Mouse (Mus musculus): Measurements from ENCODE around the gene Enah. TPM values are rescaled to one million over a fixed set of nuclear protein-coding genes. Genes with fewer than 3 reads are reported as not detected.
A peak's percentile ranks its signal among the peaks of the same experiment; 100 is the strongest.

Gene Enah
- polyA plus RNA-seq, 1 experiment from 2014 or later, result 13.2 TPM

DNA sequence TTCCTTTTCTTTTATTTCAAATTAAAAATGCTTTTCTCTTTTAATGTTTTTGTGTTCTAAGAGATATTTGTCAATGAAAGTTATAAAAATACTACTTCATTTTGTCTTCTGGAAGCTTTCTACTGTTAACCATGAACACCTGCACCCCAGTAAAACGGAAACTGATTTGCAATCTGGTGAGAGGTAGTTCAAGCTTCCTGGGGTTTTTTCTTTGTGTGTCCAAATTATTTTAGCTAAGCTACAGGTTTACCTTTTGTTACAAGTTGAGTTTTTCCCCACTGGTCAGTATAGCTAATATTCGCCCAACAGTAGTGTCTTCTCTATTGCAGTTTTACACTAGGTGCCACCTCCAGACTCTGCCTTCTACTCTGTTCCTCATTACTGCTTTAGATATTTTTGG, 62.1 kb downstream of the Enah start:
- Histone ChIP-seq H3K27ac (ENCODE audit: low read length) (no peak overlapping the region), H3K9ac (ENCODE audit: low read length) (no peak overlapping the region), H3K4me3 (ENCODE audit: low read length) (no peak overlapping the region), H3K4me1 (ENCODE audit: control insufficient read depth, insufficient read depth, low read length) (no peaks in the 10 kb centered on the region), H3K4me2 (ENCODE audit: low read depth, low read length) (no peak overlapping the region), H3K9me3 (replicated peaks; ENCODE audit: control insufficient read depth, low read length) (no peaks in the 10 kb centered on the region), H3K36me3 (ENCODE audit: control insufficient read depth, insufficient read depth) (peaks cover 2% of the 10 kb centered on the region; the same call in 1 of the 2 replicates), H3K27me3 (ENCODE audit: control insufficient read depth, insufficient read depth, low read length) (no peaks in the 10 kb centered on the region)
- 91% methylated on average over 2 of the region's 2 CpGs for WGBS
- ATAC-seq (replicated peaks; ENCODE audit: extremely low read depth, insufficient read depth, low FRiP score), result no peak

DNA sequence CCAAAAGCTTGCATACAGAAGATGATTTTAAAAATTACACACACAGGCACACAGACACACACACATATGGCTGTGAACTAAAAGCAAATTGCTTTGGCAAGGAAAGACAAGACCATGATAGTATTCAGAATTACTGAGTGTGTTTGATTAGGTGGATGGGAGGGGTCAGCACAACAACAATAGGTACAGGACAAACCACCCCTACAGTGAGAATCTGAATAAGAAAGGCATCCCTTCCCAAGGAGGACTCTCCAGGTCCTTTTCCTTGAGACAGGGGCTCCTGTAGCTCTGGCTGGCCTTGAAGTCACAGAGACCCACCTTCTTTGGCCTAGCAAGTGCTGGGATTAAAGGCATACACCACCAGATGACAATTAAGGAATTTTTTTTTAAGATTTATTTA, 66.2 kb downstream of the Enah start:
- no peaks in the 10 kb centered on the region for H3K9me3 ChIP-seq (replicated peaks; ENCODE audit: control insufficient read depth, low read length)
- no peaks in the 10 kb centered on the region for H3K27me3 ChIP-seq (ENCODE audit: control insufficient read depth, insufficient read depth, low read length)
- H3K4me1 ChIP-seq (ENCODE audit: control insufficient read depth, insufficient read depth, low read length), result 0 out of 2 replicates have a peak, but pooled peaks cover 2% of the 10 kb centered on the region
- 0 out of 2 replicates have a peak, but pooled peaks cover 2% of the 10 kb centered on the region for H3K36me3 ChIP-seq (ENCODE audit: control insufficient read depth, insufficient read depth)
- H3K4me2 ChIP-seq (ENCODE audit: low read depth, low read length), result no peak overlapping the region
- H3K4me3 ChIP-seq (ENCODE audit: low read length), result no peak overlapping the region
- H3K27ac ChIP-seq (ENCODE audit: low read length), result no peak overlapping the region
- ATAC-seq (replicated peaks; ENCODE audit: extremely low read depth, insufficient read depth, low FRiP score), result no peak
- H3K9ac ChIP-seq (ENCODE audit: low read length), result no peak overlapping the region

DNA sequence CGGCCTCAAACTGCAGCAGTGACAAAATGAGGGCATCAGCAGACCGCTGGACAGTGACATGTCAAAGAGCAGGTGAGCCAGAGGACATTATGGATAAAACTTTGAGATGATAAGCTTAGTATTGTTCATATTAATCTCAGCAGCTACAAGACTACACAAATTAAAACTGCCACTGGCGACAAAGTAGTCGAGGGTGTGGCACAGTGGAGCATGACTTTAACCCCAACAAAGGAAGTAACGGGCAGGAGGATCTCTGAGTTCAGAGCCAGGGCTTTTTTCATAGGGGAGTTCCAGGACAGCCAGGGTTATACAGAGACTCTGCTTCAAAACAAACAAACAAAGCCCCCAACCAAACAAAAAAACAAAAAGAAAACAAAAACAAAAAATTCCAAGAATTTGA, 68.5 kb downstream of the Enah start:
- 77% methylated on average over 5 of the region's 5 CpGs for WGBS
- ATAC-seq (replicated peaks; ENCODE audit: extremely low read depth, insufficient read depth, low FRiP score), result no peak

DNA sequence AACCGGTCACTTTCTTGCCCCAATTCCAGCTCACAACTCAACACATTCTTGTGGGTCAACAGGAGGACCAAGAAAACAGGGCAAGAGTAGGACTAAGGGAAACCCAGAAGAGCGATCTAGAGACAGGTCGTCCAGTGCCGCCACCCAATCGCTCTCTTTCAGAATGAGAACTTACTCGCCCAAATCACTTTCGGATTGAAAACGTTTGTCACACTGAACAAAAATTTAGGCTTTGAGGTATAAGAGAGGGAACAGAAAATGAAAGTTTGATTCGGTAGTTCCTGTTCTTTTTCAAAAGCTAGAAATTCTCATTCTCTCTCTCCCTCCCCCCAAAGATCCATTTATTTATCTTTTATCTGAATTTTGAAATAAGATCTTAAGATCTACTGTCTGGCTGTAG, 69.1 kb downstream of the Enah start:
- H3K9me3 ChIP-seq (replicated peaks; ENCODE audit: control insufficient read depth, low read length), result no peaks in the 10 kb centered on the region
- H3K36me3 ChIP-seq (ENCODE audit: control insufficient read depth, insufficient read depth), result peaks cover 2% of the 10 kb centered on the region; the same call in 1 of the 2 replicates
- no peak overlapping the region for H3K9ac ChIP-seq (ENCODE audit: low read length)
- 93% methylated on average over 9 of the region's 9 CpGs for WGBS
- H3K27ac ChIP-seq (ENCODE audit: low read length), result no peak overlapping the region
- ATAC-seq (replicated peaks; ENCODE audit: extremely low read depth, insufficient read depth, low FRiP score), result no peak
- H3K4me1 ChIP-seq (ENCODE audit: control insufficient read depth, insufficient read depth, low read length), result 0 out of 2 replicates have a peak, but pooled peaks cover 2% of the 10 kb centered on the region
- no peak overlapping the region for H3K4me3 ChIP-seq (ENCODE audit: low read length)
- no peaks in the 10 kb centered on the region for H3K27me3 ChIP-seq (ENCODE audit: control insufficient read depth, insufficient read depth, low read length)
- H3K4me2 ChIP-seq (ENCODE audit: low read depth, low read length), result no peak overlapping the region

More for the DNA sequence above, 68.5 kb downstream of the Enah start:
- peaks cover 3% of the 10 kb centered on the region; the same call in 1 of the 2 replicates for H3K36me3 ChIP-seq (ENCODE audit: control insufficient read depth, insufficient read depth)
- no peak overlapping the region for H3K4me3 ChIP-seq (ENCODE audit: low read length)
- H3K4me1 ChIP-seq (ENCODE audit: control insufficient read depth, insufficient read depth, low read length), result 0 out of 2 replicates have a peak, but pooled peaks cover 2% of the 10 kb centered on the region
- H3K9ac ChIP-seq (ENCODE audit: low read length), result no peak overlapping the region
- H3K9me3 ChIP-seq (replicated peaks; ENCODE audit: control insufficient read depth, low read length), result no peaks in the 10 kb centered on the region
- H3K4me2 ChIP-seq (ENCODE audit: low read depth, low read length), result no peak overlapping the region
- no peak overlapping the region for H3K27ac ChIP-seq (ENCODE audit: low read length)
- no peaks in the 10 kb centered on the region for H3K27me3 ChIP-seq (ENCODE audit: control insufficient read depth, insufficient read depth, low read length)

DNA sequence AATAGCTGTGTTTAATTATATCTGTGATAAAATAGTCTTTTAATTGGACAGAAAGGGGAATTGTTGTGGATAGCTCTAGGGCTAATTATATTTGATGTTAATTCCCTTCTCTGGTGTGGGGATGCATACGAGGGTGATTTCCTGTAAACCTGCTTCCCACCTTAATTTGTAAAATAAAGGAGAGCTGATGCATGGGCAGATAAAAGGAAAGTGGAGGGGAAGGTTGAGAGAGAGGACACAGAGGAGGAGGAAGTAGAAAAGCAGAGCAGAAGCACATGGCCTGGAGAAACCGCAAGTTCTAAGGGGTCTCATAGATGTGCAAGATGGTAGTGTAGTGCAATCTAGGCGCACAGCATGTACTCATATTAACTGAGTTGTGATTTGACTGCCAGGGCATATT, 71.6 kb downstream of the Enah start:
- Histone ChIP-seq H3K27ac (ENCODE audit: low read length) (no peak overlapping the region), H3K9me3 (replicated peaks; ENCODE audit: control insufficient read depth, low read length) (no peaks in the 10 kb centered on the region), H3K27me3 (ENCODE audit: control insufficient read depth, insufficient read depth, low read length) (no peaks in the 10 kb centered on the region), H3K36me3 (ENCODE audit: control insufficient read depth, insufficient read depth) (peaks cover 2% of the 10 kb centered on the region; the same call in 1 of the 2 replicates), H3K9ac (ENCODE audit: low read length) (no peak overlapping the region), H3K4me3 (ENCODE audit: low read length) (no peak overlapping the region), H3K4me2 (ENCODE audit: low read depth, low read length) (no peak overlapping the region), H3K4me1 (ENCODE audit: control insufficient read depth, insufficient read depth, low read length) (0 out of 2 replicates have a peak, but pooled peaks cover 2% of the 10 kb centered on the region)
- ATAC-seq (replicated peaks; ENCODE audit: extremely low read depth, insufficient read depth, low FRiP score), result no peak
- WGBS, result 90% methylated on average over 3 of the region's 3 CpGs

DNA sequence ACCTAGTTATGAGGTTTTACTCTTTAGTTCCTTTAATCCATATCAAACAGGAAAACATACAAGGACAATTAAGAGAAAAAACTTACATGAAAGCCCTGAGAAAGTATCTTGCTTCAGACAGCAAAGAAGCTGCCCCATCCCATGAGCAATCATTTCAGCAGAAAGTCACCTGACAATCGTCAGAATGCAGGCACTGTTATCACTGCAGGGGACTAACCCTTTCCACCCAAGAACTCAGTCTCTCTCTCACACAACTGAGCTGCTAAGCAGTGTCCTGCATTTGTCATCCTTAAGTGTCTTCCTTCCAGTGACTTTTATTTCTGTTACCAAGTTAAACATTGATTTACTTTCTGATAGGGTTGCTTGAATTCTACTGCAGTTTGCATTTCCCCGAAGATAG, 82.7 kb downstream of the Enah start:
- H3K9ac ChIP-seq (ENCODE audit: low read length), result no peak overlapping the region
- H3K4me1 ChIP-seq (ENCODE audit: control insufficient read depth, insufficient read depth, low read length), result peaks cover 8% of the 10 kb centered on the region; the same call in 1 of the 2 replicates
- H3K27me3 ChIP-seq (ENCODE audit: control insufficient read depth, insufficient read depth, low read length), result no peaks in the 10 kb centered on the region
- H3K4me3 ChIP-seq (ENCODE audit: low read length), result no peak overlapping the region
- H3K9me3 ChIP-seq (replicated peaks; ENCODE audit: control insufficient read depth, low read length), result no peaks in the 10 kb centered on the region
- no peak for ATAC-seq (replicated peaks; ENCODE audit: extremely low read depth, insufficient read depth, low FRiP score)
- WGBS, result 29% methylated on average over 2 of the region's 2 CpGs
- no peak overlapping the region for H3K27ac ChIP-seq (ENCODE audit: low read length)
- H3K4me2 ChIP-seq (ENCODE audit: low read depth, low read length), result 0 out of 2 replicates have a peak overlapping the region, but pooled peaks have one; percentile 10
- no peaks in the 10 kb centered on the region for H3K36me3 ChIP-seq (ENCODE audit: control insufficient read depth, insufficient read depth)

DNA sequence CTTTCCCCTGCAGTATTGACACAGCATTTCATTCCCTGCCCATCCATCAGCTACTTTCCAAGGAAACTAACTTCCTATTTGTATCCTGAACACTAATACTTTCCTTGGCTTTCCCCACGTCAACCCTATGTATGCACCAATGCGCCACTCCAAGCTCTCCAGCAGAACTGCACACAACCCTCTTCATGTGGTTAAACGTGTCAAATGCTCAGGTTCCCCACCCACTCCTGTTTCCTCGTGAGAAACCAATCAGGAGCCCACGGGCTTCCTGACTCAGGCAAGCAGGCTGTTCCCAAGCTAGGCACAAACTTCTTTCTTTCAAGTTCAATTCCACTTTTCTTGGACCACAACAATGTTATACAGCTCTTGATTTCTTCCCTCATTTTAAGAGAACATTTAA, 91.4 kb downstream of the Enah start:
- Histone ChIP-seq H3K36me3 (ENCODE audit: control insufficient read depth, insufficient read depth) (peaks cover 4% of the 10 kb centered on the region; the same call in 1 of the 2 replicates), H3K4me2 (ENCODE audit: low read depth, low read length) (no peak overlapping the region), H3K4me3 (ENCODE audit: low read length) (no peak overlapping the region), H3K27me3 (ENCODE audit: control insufficient read depth, insufficient read depth, low read length) (no peaks in the 10 kb centered on the region), H3K4me1 (ENCODE audit: control insufficient read depth, insufficient read depth, low read length) (peaks cover 4% of the 10 kb centered on the region; the same call in 1 of the 2 replicates), H3K27ac (ENCODE audit: low read length) (no peak overlapping the region), H3K9ac (ENCODE audit: low read length) (no peak overlapping the region), H3K9me3 (replicated peaks; ENCODE audit: control insufficient read depth, low read length) (no peaks in the 10 kb centered on the region)
- ATAC-seq (replicated peaks; ENCODE audit: extremely low read depth, insufficient read depth, low FRiP score), result no peak
- WGBS, result 53% methylated on average over 5 of the region's 5 CpGs

DNA sequence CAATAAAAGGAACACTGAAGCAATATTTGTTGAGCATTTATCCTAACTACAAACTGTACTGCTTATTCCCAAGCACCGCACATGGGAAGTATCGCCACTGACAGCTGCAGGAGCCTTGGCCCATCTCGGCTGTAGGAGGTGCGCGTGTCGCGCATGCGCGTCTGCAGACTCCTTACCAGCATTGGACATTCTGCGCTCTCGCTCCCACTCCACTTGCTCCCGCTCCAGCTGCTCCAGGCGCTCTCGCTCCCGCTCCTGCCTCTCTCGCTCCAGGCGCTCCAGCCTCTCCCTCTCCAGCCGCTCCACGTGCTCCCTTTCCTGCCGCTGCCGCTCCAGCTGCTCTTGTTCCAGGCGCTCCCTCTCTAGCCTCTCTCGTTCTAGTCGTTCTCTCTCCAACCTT, 96.4 kb downstream of the Enah start:
- peak overlapping the region; percentile 23; the same call in 1 of the 2 replicates for H3K27ac ChIP-seq (ENCODE audit: low read length)
- 62% methylated on average over 24 of the region's 24 CpGs for whole genome bisulfite sequencing
- peak; percentile 78 for ATAC-seq (replicated peaks; ENCODE audit: extremely low read depth, insufficient read depth, low FRiP score)

DNA sequence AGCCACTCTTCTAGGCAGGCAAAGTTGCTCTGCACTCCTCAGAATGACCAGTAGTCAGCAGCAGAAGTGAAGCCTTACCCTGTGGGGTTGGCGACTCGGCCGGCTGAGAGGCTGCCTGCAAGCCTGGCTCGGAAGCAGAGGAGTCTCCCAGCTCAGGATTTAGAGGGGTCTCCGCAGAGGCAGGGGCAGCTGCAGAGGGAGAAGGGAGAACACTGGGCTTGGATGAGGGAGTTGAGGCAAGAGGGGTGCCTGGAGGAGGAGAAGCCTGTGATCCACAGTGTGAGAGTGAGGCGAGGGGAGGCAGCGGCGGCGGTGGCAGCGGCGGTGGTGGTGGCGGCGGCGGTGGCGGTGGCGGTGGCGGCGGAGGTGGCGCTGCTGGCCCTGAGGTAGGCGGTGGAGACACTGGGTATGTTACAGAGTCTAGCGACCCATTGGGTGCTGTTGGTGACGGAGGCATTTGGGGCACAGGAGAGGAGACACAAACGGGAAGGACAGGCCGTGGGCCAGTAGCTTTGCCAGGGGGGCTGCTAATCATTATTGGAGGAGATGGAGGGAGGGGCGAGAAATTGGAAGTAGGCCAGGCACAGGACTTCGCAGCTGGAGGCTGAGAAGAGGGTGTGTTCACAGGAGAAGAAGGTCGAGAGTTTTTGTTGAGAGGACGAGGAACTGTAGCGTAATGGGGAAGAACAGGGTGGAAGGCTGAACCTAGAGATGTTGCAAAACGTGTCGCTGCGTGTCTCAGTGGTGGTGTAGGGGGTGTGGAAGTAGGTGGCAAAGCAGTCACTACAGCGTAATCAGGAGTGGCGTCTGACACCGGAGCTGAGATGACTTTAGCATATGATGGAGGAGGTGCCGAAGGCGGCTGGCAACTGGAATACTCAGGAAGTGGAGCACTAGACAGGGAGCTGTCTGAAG, 98.0 kb downstream of the Enah start:
- Histone ChIP-seq H3K9me3 (replicated peaks; ENCODE audit: control insufficient read depth, low read length) (no peaks in the 10 kb centered on the region), H3K4me2 (ENCODE audit: low read depth, low read length) (peak overlapping the region; percentile 60), H3K27me3 (ENCODE audit: control insufficient read depth, insufficient read depth, low read length) (no peaks in the 10 kb centered on the region), H3K4me3 (ENCODE audit: low read length) (peak overlapping the region; percentile 44), H3K4me1 (ENCODE audit: control insufficient read depth, insufficient read depth, low read length) (no peaks in the 10 kb centered on the region; the same call in 1 of the 2 replicates), H3K36me3 (ENCODE audit: control insufficient read depth, insufficient read depth) (peaks cover 5% of the 10 kb centered on the region), H3K27ac (ENCODE audit: low read length) (peak overlapping the region; percentile 54; the same call in 1 of the 2 replicates), H3K9ac (ENCODE audit: low read length) (peak overlapping the region; percentile 63; the same call in 1 of the 2 replicates)
- WGBS, result 51% methylated on average over 30 of the region's 37 CpGs
- ATAC-seq (replicated peaks; ENCODE audit: extremely low read depth, insufficient read depth, low FRiP score), result peak; percentile 66

More for the DNA sequence above, 96.4 kb downstream of the Enah start:
- H3K4me1 ChIP-seq (ENCODE audit: control insufficient read depth, insufficient read depth, low read length), result peaks cover 3% of the 10 kb centered on the region; the same call in 1 of the 2 replicates
- peak overlapping the region; percentile 11; the same call in 1 of the 2 replicates for H3K9ac ChIP-seq (ENCODE audit: low read length)
- H3K36me3 ChIP-seq (ENCODE audit: control insufficient read depth, insufficient read depth), result no peaks in the 10 kb centered on the region; the same call in 1 of the 2 replicates
- H3K4me2 ChIP-seq (ENCODE audit: low read depth, low read length), result peak overlapping the region; percentile 49
- H3K9me3 ChIP-seq (replicated peaks; ENCODE audit: control insufficient read depth, low read length), result no peaks in the 10 kb centered on the region
- peak overlapping the region; percentile 10; the same call in 1 of the 2 replicates for H3K4me3 ChIP-seq (ENCODE audit: low read length)
- H3K27me3 ChIP-seq (ENCODE audit: control insufficient read depth, insufficient read depth, low read length), result no peaks in the 10 kb centered on the region

Data from heart, embryonic 16.5 days (tissue).